Mouse (Mus musculus) kidney, postnatal 36 days (tissue): Measurements from ENCODE around the gene Psma6.
A peak's percentile ranks its signal among the peaks of the same experiment; 100 is the strongest.

ENCODE experiments used
- DNase-seq, 2 experiments: peaks; one replicate each; pipeline ENCODE4 v3.0.0; 2021 to 2022; ENCODE audit warnings: mixed read lengths in 2 of 2

The Psma6 gene

DNA sequence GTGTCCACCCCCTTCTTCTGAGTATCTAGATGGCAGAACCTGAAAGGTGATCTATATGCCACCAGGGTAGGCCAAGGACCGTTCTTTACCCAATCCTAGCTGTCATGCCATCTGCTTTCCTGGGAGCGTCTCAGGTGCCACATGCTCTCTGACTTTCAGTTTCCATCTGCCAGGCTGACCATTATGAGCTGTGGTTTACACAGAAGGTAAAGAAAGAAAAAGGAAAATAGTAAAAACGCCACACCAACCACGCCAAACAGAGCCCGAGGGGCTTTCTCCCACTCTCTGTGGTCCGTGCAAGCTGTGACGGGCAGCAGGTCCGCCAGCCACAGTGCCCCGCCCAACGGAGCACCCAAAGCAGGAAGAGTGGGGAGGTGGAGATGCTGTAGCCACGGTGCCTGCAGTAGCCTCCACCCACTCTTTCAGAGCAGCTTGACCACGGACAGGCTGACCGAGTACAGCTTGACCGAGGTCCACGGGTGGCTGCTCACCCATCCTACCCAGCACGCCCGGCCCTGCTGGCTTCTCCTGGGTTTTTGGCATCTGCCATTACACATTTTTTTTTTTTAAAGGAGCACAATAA lies 81.5 kb downstream of the Psma6 start:
- DNase-seq = peak; percentile 71 to 72

DNA sequence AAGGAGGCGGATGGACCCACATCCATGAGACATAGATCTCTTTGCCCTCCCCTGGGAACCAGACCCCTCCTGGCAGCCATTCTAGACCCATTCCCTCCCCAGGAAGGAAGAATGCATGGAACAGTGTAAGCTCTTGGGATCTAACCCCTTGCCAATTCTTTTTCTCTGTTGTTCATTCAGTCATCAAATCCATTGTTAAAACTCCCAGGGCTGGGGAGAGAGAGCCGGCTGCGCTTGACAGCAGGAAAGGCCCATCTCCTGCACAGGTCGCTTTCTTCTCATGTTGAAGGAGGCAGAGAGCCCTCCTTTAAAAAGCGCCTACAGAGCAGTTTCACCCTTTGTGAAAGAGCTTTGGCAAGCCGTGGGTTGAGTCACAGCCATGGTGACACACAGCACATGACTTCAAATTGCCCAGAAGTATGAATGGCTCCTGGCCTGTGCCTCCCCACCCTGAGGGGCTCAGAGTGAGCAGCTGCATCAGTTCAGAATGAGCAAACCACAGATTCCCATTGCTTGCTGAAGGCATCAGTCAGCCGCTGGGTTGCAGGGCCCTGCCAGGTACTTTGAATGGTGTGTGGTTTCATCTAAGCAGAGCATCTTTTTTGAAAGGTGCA lies 82.2 kb downstream of the Psma6 start:
- DNase-seq = peak; percentile 27 to 41

DNA sequence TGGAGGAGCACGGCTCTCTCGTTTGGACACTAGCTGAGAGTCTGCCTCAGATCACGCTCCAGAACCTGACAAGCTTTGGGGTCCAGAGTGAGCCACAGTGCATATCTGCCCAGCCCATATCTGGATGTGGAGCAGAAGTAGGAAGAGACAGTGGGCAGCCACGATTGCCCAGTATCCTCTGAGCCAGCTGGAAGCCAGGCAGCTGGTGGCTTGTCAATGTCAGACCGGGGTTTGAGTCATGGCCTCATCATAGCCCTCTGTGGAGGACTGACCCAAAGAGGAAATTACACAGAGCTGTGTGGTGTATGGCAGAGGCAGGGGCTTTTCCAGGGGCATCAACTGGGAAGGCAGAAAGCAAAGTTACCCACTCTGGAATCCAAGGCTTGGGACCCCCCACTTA lies 82.8 kb downstream of the Psma6 start:
- no peak for DNase-seq

DNA sequence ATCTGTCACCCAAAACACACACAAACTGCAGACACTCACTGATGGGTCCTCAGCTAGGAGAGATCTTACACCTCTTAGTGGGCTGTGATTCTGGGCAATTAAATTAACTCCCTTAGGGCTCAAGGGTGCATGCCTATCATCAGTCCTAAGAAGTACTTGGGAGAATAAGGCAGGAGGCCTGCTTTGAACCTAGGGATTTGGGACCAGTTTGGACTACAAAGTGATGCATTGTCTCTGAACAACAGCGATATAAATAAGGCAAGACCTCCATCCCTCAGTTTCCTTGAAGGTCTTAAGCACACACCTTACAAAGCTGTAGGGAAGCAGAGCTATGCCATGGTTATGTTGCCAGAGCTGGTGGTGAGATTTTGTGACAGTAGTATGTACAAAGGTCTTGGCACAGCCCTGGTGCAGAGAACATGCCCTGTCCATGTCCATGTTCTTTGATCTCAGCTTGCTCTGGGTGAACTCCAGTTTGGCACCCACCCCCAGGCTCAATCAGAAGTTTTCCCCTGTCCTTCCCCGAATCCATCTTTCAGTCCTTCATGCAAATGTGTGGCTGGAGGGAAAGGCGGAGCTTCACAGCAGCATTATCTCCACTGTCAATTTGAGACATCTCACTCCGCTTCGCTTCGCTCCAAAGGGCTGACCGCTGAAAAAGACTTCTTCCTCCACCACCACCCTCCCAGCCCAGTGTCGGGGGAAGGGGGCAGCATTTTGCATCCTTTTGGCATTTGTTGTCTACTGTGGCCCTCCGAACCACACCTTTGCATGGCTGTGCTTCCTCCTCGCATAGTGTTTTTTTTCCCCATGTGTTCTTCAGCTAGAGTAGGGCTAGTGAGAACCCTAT lies 83.5 kb downstream of the Psma6 start:
- no peak for DNase-seq
